Mouse (Mus musculus): ENCODE data around the gene Muc3.

Muc3 gene

GRCm38 (mm10) chr5:137096037-137096436 lies 53.1 kb downstream of the Muc3 start:
- in situ Hi-C loops (cut with MboI, MseI): no loop called here

GRCm38 (mm10) chr5:137095135-137095534 lies 54.0 kb downstream of the Muc3 start:
- in situ Hi-C loops (cut with MboI, MseI): no loop called here

GRCm38 (mm10) chr5:137093720-137094119 lies 55.4 kb downstream of the Muc3 start:
- in situ Hi-C loops (cut with MboI, MseI): no loop called here

GRCm38 (mm10) chr5:137091560-137091959 lies 57.6 kb downstream of the Muc3 start:
- in situ Hi-C loops (cut with MboI, MseI): no loop called here

- in situ Hi-C loops (cut with MboI, MseI): no loop called here
These were observed 58.3 kb downstream of the Muc3 start for GRCm38 (mm10) chr5:137090870-137091269.

GRCm38 (mm10) chr5:137087410-137087809 lies 61.7 kb downstream of the Muc3 start:
- in situ Hi-C loops (cut with MboI, MseI): no loop called here

- in situ Hi-C loops (cut with MboI, MseI): no loop called here
These were observed 63.4 kb downstream of the Muc3 start for GRCm38 (mm10) chr5:137085731-137086130.

- in situ Hi-C loops (cut with MboI, MseI): no loop called here
These were observed 64.1 kb downstream of the Muc3 start for GRCm38 (mm10) chr5:137085021-137085420.

Measured in T-helper 2 cell (primary cell).